Mouse (Mus musculus) splenic B cell, adult 2 months (primary cell): ENCODE data around the gene Pdlim4.
"Not testable (repeated sequence)": the region's sequence is repeated elsewhere in the genome, so short reads cannot be mapped to it uniquely, and the experiment has no call there.

ENCODE experiments used
- DNase-seq: peaks from one replicate; pipeline ENCODE4 v3.0.0-alpha.2; 2011; ENCODE audit warnings: low read depth, low spot score
- H3K27me3 ChIP-seq: 2 replicates; pipeline ENCODE4 v1.6.1; 2012; ENCODE audit warnings: mild to moderate bottlenecking, low read length, moderate library complexity, mixed read lengths; ENCODE audit not compliant: control insufficient read depth, poor library complexity, insufficient read depth, severe bottlenecking
- H3K36me3 ChIP-seq: 2 replicates; pipeline ENCODE4 v1.6.1; 2012; ENCODE audit warnings: mild to moderate bottlenecking, low read length, moderate library complexity, mixed read lengths; ENCODE audit not compliant: control insufficient read depth, poor library complexity, insufficient read depth, severe bottlenecking

The Pdlim4 gene

DNA sequence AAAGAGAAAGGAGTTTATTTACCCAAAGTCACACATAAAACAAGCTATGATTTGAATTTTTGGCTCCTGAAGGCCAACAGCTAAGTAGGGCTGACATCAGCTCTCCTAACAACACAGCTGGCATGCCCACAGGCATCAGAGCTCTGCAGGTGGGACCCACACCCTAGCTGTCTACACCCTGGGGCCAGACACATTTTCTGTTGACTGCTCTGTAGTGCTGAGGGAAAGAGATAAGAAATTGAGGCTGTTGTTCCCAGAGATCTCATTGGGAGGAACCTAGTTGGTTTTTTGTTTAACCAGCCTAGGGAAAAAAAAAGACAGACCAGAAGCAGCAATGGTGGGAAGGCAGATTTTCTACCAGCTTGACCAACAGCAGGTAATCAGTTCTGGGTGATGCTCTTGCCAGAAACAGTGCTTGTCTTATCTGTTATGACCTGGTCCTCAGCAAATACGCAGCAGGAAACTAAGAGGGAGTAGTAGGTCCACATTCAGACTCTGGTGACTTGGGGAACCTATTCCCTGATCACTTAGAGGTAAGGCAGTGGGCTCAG, 42.2 kb downstream of the Pdlim4 start:
- Histone ChIP-seq H3K27me3 (no peaks in the 10 kb centered on the region), H3K36me3 (no peaks in the 10 kb centered on the region)
- DNase-seq = no peak

DNA sequence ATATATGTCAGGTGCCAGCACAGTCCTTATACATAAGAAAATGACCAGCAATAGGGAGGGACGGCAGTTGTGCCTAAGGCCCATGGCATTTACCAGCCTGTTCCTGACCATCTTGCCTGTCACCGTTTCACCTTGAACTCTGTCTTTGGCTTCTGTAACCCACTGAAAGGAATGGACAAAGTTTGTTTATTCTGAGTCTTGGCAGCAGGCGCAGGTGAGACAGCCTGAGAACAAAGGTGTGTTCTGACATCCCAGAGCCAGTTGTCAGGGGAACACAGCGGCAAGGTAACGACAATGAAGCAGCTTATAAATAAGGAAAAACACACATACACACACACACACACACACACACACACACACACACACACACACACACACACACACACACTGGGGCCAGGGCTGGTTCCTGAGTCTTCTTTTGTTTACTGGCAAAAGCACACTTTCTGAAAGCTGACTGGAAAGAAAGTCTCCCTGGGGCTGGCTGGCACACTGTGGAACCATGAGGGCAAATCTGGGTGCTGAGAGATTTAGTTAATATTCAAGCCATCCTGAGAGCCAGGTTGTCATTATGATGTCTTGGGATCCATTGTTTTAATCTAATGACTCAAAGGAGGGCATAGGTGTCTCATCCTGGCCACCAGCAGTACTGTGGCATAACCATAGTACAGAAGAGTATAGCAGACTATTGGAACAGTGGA, 47.3 kb downstream of the Pdlim4 start:
- no peaks in the 10 kb centered on the region for H3K36me3 ChIP-seq
- no peak for DNase-seq
- no peaks in the 10 kb centered on the region for H3K27me3 ChIP-seq

DNA sequence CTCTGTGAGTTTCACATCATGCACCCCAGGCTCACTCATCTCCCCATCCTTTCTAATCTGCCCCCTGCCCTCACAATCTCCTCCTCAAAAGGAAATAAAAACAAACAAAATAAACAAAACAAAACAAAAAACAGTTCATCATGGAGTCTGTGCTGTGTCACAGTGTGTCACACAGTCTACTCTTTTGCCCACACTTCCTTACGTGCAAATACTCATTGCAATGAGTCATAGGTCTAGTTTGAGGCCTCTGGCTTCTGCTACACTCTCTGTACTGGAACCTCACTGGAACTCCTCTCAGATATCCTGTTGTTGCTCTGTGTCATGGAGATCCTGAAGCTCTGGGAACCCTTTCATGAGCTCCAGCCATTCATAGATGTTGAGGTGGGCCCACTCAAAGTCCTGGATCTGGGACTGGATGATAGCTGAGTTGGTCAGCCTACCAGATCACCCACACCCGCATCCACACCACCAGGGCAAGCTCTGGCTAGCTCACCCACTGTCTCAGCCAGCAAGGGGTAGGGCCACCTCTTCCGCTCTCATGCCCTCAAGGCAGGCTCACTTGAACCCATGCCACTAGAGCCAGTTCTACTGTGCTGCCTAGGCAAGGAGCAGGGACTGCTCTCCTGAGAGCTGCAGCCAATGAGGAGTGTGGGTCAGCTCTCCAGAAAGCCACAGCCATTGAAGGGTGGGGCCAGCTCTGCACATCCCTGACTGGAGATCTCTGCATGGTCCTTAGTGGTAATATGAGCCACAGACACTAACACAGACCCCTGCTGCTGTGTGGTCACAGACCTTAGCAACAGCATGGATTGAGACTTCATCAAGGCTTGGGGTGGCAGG, 49.7 kb downstream of the Pdlim4 start:
- no peaks in the 10 kb centered on the region for H3K36me3 ChIP-seq
- no peaks in the 10 kb centered on the region; the same call in 1 of the 2 replicates for H3K27me3 ChIP-seq
- DNase-seq = no peak

DNA sequence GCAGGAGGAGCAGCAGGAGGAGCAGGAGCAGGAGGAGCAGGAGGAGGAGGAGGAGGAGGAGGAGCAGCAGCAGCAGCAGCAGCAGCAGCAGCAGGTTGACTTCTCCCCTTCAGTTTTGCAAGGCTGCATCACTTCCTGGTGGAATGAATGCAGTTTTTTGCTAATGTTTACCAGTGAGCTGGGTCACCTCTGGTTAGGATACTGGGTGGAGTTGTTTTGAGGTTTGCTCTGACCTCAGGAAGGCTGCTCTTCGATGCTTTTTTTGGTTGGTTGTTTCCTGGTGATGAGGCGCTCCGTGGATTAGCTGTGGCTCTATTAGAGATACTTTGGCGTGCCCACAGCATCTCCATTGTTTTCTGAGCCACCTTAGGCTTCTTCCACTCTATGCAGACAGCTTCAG, 51.2 kb downstream of the Pdlim4 start:
- H3K27me3 ChIP-seq = no peaks in the 10 kb centered on the region; the same call in 1 of the 2 replicates
- no peak for DNase-seq
- no peaks in the 10 kb centered on the region for H3K36me3 ChIP-seq

DNA sequence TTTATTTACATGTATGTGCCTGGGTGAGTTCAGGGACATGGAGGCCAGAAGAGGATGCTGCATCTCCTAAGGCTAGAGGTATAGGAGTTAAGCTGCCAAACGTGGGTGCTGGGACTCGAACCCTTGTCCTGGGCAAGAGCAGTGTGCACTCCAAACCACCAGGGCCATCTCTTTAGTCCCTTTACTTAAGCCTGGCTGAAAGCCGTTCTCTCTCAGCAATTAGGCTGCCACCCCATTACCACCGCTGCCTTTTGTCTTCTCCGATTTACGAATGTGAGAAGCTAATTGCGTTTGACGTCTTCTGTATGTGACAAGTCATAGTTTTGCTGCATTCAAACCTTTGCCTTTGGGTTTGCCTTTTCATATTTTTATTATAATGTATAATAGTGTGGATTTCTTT, 52.8 kb downstream of the Pdlim4 start:
- H3K27me3 ChIP-seq = no peaks in the 10 kb centered on the region; the same call in 1 of the 2 replicates
- H3K36me3 ChIP-seq = no peaks in the 10 kb centered on the region
- no peak for DNase-seq

DNA sequence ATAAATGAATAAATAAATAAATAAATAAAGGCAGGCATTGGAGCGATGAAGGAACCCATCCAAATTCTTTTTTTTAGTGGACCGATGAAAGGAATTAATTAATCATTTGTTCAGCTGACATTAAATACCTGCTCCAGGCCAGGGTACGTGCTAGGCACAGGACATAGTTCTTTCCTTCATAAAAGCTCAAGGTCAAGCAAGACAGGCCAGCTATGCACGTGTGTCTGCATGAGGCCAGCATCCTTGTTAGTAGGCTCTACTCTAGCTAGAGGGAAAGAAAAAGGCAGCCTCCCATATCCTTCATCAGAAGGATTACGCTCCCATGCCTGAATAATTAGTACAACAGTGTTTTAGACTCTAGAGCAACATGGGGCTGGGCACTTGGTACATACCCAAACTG, 55.9 kb downstream of the Pdlim4 start:
- Histone ChIP-seq H3K27me3 (no peaks in the 10 kb centered on the region; the same call in 1 of the 2 replicates), H3K36me3 (no peaks in the 10 kb centered on the region)
- DNase-seq = no peak

DNA sequence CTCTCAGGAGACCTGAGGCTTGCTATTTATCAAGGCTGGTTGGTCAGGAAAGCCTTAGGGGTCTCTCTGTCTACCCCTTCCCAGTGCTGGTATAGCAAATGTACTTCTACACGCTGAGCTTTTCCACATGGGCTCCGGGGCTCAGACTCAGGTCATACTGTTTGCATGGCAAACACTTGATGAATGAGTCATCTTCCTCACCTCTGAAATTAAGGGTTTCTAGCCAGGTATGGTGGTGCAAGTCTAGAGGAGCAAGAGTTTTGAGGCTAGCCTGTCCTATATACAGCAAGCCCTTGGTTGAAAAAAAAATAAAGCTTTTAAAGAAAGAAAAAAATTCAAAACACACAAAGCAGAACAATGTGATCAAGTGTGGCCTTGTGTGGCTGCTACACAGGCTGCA, 57.6 kb downstream of the Pdlim4 start:
- no peaks in the 10 kb centered on the region for H3K36me3 ChIP-seq
- no peak for DNase-seq
- H3K27me3 ChIP-seq = no peaks in the 10 kb centered on the region; the same call in 1 of the 2 replicates

DNA sequence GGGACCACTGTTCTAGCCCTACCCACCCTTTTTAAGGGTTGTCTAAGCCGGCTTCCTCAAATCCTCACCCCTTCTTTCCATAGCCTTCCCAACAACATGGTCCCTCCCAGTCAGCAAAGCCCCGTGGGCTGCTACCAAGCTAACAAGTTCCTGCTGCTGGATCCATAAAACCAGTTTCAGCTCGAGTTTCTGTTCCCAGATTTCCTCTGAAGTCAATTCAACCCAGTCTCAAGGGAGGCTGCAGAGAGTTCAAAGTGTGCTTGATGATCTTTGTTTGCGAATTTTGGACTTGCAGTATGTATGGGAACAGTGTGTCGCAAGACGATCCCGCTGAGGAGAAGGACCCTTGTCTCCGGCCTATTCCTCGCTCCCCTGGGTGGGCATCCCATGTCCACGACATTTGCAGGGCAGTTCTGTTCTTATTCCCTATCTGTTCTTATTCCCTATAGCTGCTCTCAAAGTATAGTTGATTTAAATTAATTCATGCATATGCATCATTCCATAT, 60.3 kb downstream of the Pdlim4 start:
- no peak for DNase-seq
- H3K27me3 ChIP-seq = no peaks in the 10 kb centered on the region
- H3K36me3 ChIP-seq = no peaks in the 10 kb centered on the region

DNA sequence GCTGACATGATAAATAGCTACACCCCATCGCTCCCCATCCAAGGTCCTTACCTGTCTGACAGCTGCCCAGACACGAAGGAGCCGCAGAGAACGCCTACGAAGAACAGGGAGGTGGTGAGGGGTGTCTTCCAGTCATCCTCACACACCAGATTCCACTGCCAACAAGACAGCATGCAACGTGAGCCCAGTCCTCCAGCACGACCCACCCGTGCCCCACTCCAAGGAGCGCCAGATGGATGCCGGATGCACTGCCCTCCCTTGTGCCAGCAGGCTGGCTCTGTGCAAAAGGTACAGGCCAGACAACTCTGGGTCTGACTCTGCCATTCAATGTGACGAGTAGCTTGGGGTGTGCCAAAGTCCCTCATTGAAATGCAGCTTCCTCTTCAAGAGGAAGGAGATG, 61.1 kb downstream of the Pdlim4 start:
- no peaks in the 10 kb centered on the region for H3K27me3 ChIP-seq
- DNase-seq = no peak
- H3K36me3 ChIP-seq = no peaks in the 10 kb centered on the region

DNA sequence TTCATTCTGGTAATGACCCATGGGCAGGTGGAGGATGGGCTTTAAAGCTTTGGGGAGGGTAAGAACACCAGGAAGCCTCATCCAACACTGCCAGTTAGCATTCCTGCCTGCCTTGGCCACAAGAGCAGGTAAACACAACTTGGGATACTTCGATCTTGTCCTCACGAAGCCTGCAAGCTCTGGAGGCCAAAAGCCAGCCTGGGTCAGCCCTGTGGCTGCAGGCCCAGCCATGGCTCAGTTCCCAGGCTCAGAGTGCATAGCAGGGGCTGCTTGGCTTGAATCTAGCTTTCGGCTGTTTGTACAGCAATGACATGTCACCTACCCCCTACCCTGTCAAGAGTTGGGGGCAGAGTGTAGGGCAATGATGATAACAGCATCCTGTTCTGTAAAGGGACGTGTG, 61.9 kb downstream of the Pdlim4 start:
- DNase-seq = no peak
- Histone ChIP-seq H3K36me3 (no peaks in the 10 kb centered on the region), H3K27me3 (no peaks in the 10 kb centered on the region)

DNA sequence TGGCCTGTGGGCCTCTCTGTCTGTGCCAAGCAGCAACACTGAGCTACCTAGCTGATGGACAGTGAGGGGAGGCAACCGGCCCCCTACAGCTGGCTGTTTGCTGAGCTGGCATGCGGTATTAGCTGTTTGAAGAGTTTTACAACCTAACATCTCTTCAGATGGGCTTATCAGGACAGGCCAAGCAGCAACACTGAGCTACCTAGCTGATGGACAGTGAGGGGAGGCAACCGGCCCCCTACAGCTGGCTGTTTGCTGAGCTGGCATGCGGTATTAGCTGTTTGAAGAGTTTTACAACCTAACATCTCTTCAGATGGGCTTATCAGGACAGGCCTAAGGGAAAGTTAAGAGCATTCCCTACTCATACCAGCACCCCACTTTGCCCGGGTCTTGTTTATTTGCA, 62.5 kb downstream of the Pdlim4 start:
- H3K36me3 ChIP-seq, DNase-seq, H3K27me3 ChIP-seq: not testable (repeated sequence)
